ENCODE assay signal across 8 mouse cellular contexts in the genomic region with DNA sequence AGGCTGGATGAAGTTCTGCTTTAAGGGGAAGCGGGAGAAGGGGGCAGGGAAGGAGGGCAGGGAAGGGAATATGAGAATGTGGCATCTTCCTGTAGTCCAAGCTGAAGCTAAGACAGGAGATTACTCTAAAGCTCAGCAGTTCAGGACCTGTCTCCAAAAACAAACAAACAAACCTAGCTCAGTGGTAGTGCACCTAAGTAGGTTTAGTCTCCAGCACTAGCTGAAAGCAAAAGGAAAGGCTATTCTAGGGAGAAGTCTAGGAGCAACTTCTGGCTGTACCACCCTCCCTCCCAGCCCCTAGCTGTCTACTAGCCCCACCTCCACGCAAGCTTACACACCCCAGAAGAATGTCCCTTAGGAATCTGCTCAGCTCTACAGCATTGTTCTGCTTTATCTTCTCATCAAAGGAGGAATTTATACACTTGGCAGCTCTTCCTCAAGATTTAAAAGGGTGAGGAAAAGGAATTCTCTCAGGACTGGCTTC. TPM values are rescaled to one million over a fixed set of nuclear protein-coding genes. Genes with fewer than 3 reads are reported as not detected.
DNase-seq lines count a peak whose midpoint lies in the region; ATAC-seq and TF ChIP-seq lines count a peak whose summit lies in the region.

No protein-coding gene starts in this region.

- peaks cover 15% of the 10 kb centered on the region for H3K36me3 ChIP-seq in heart, adult 2 months (ENCODE audit: control insufficient read depth, insufficient read depth, low read length)
- H3K36me3 ChIP-seq in lung, postnatal 0 days (ENCODE audit: insufficient read depth, low read length): no peaks in the 10 kb centered on the region
- H3K36me3 ChIP-seq in stomach, embryonic 16.5 days (ENCODE audit: control insufficient read depth, insufficient read depth, low read length): no peaks in the 10 kb centered on the region

- H3K27me3 ChIP-seq in heart, adult 2 months (ENCODE audit: control insufficient read depth, insufficient read depth, low read length): no peaks in the 10 kb centered on the region
- H3K27me3 ChIP-seq in lung, postnatal 0 days (replicated peaks; ENCODE audit: insufficient read depth, low read length): no peaks in the 10 kb centered on the region
- no peaks in the 10 kb centered on the region for H3K27me3 ChIP-seq in stomach, embryonic 16.5 days (ENCODE audit: control insufficient read depth, insufficient read depth, low read length)

- peak overlapping the region; percentile 22 for H3K4me3 ChIP-seq in bone marrow, adult 2 months (replicated peaks; ENCODE audit: control insufficient read depth, low read depth, low read length)
- peak overlapping the region; percentile 98 for H3K4me3 ChIP-seq in heart, adult 2 months
- H3K4me3 ChIP-seq in lung, postnatal 0 days (ENCODE audit: low read depth, low read length): peak overlapping the region; percentile 87
- H3K4me3 ChIP-seq in stomach, embryonic 16.5 days (replicated peaks; ENCODE audit: low read length): peak overlapping the region; percentile 82

- DNase-seq in adrenal gland, adult 8-10 months: peak; percentile 10
- DNase-seq in adrenal gland, postnatal 25 days: no peak
- DNase-seq in heart, adult 2 months: peak; percentile 33 to 50
- peak; percentile 5 to 49 for DNase-seq in kidney, adult 8-10 months
- peak; percentile 93 for DNase-seq in lung, postnatal 0 days (ENCODE audit: low spot score)

- H3K9me3 ChIP-seq in lung, postnatal 0 days (ENCODE audit: low read length): no peaks in the 10 kb centered on the region
- H3K9me3 ChIP-seq in stomach, embryonic 16.5 days (replicated peaks; ENCODE audit: control insufficient read depth, low read length): no peaks in the 10 kb centered on the region

- H3K27ac ChIP-seq in bone marrow, adult 2 months (ENCODE audit: control insufficient read depth, insufficient read depth, low read depth, low read length, poor library complexity): no peak overlapping the region
- peak overlapping the region; percentile 89 for H3K27ac ChIP-seq in heart, adult 2 months
- peak overlapping the region; percentile 96 for H3K27ac ChIP-seq in lung, postnatal 0 days (ENCODE audit: low read length)
- H3K27ac ChIP-seq in stomach, embryonic 16.5 days (ENCODE audit: low read length): peak overlapping the region; percentile 97

- WGBS in bone marrow, adult 2 months: 13% methylated on average over 2 of the region's 2 CpGs
- 7% methylated on average over 2 of the region's 2 CpGs for WGBS in heart, adult 2 months
- WGBS in lung, postnatal 0 days: 0% methylated on average over 2 of the region's 2 CpGs
- WGBS in stomach, embryonic 16.5 days: 0% methylated on average over 2 of the region's 2 CpGs

- ATAC-seq in lung, postnatal 0 days: peak; percentile 79
- peak; percentile 43; the same call in 1 of the 2 replicates for ATAC-seq in stomach, embryonic 16.5 days (ENCODE audit: insufficient read depth, low FRiP score)
- ATAC-seq in granulocyte monocyte progenitor cell, adult 5-6 weeks (replicated peaks; ENCODE audit: poor library complexity, severe bottlenecking): no peak

- TF ChIP-seq EP300 in heart, adult 2 months (IDR thresholded peaks at IDR 0.05; ENCODE audit: insufficient read depth, low read depth, low read length): peak; percentile 56; the same call in 1 of the 2 replicates
- TF ChIP-seq EP300 in lung, postnatal 0 days (IDR thresholded peaks at IDR 0.05): peak; percentile 87

- H3K9ac ChIP-seq in heart, adult 2 months (ENCODE audit: low read depth, low read length): peak overlapping the region; percentile 72
- peak overlapping the region; percentile 54 for H3K9ac ChIP-seq in lung, postnatal 0 days (replicated peaks; ENCODE audit: low read depth)
- peak overlapping the region; percentile 93 for H3K9ac ChIP-seq in stomach, embryonic 16.5 days (ENCODE audit: low read length)

- H3K79me2 ChIP-seq in heart, adult 2 months (replicated peaks; ENCODE audit: control insufficient read depth, insufficient read depth, low read length): peaks cover 3% of the 10 kb centered on the region

- intact Hi-C loops in heart, adult 2 months (cut with DNase I): loop anchor here (5.0 kb wide), 3 partner anchors 37 to 163 kb away; partner anchors contain the start of gene Rps13

- H3K4me2 ChIP-seq in lung, postnatal 0 days (replicated peaks; ENCODE audit: low read depth, low read length): peak overlapping the region; percentile 89
- peak overlapping the region; percentile 94 for H3K4me2 ChIP-seq in stomach, embryonic 16.5 days (ENCODE audit: low read depth, low read length)

- TF ChIP-seq POLR2A in bone marrow, adult 2 months (IDR thresholded peaks at IDR 0.05; ENCODE audit: borderline replicate concordance, control insufficient read depth, low read depth, low read length): no peak
- TF ChIP-seq POLR2A in heart, adult 2 months (IDR thresholded peaks at IDR 0.05; ENCODE audit: insufficient read depth, low read depth, low read length): peak; percentile 91

- no peak for TF ChIP-seq CTCF in bone marrow, adult 2 months (IDR thresholded peaks at IDR 0.05; ENCODE audit: control insufficient read depth, insufficient read depth, low read length)
- TF ChIP-seq CTCF in heart, adult 2 months (IDR thresholded peaks at IDR 0.05): no peak
- no peak for TF ChIP-seq CTCF in lung, postnatal 0 days (IDR thresholded peaks at IDR 0.05)

- H3K4me1 ChIP-seq in bone marrow, adult 2 months (ENCODE audit: control insufficient read depth, insufficient read depth, low read length): no peaks in the 10 kb centered on the region; the same call in 1 of the 2 replicates
- peaks cover 4% of the 10 kb centered on the region for H3K4me1 ChIP-seq in heart, adult 2 months (ENCODE audit: control insufficient read depth, insufficient read depth, low read length)
- H3K4me1 ChIP-seq in lung, postnatal 0 days (ENCODE audit: insufficient read depth, low read depth, low read length): peaks cover 4% of the 10 kb centered on the region; the same call in 1 of the 2 replicates
- H3K4me1 ChIP-seq in stomach, embryonic 16.5 days (ENCODE audit: control insufficient read depth, insufficient read depth, low read length): peaks cover 20% of the 10 kb centered on the region

RNA-seq across cellular contexts. Expression of gene Pik3c2a, which starts 1.1 kb away (rescaled TPM):
- 10 to 100 TPM; 30.0 to 47.3 (median 38.5) TPM for total RNA-seq in adrenal gland, adult 8-10 months (2022)
- 25.5 and 34.0 TPM in 2 replicates for total RNA-seq in adrenal gland, postnatal 25 days (2021)
- polyA plus RNA-seq in bone marrow, adult 2 months (2011; ENCODE audit: insufficient read depth, insufficient read length, low replicate concordance, missing spikeins): 0.79 and 3.9 TPM in 2 replicates
- 10 to 100 TPM; 13.4 to 16.3 TPM for total RNA-seq in heart, adult 2 months (2021)
- 2.5 and 5.0 TPM in 2 replicates for polyA plus RNA-seq in heart, adult 2 months (2012; rRNA removed)
- polyA plus RNA-seq in lung, postnatal 0 days (2015; fragmentation: Nextera tagmentation; extraction: Ambion mirVana): 12.7 and 17.1 TPM in 2 replicates
- polyA plus RNA-seq in stomach, embryonic 16.5 days (2015; fragmentation: Nextera tagmentation; extraction: Ambion mirVana): 28.7 and 29.3 TPM in 2 replicates
- 13.2 and 24.8 TPM in 2 replicates for total RNA-seq in granulocyte monocyte progenitor cell, adult 5-6 weeks (2014; fragmentation: Nextera tagmentation)
- 12.8 and 13.8 TPM in 2 replicates for total RNA-seq in granulocyte monocyte progenitor cell, adult 5-6 weeks (2017)

RNA-seq across cellular contexts. Expression of gene Nucb2, which starts 59.8 kb away (rescaled TPM):
- total RNA-seq in adrenal gland, adult 8-10 months (2022): 10 to 100 TPM; 21.6 to 32.4 (median 27.6) TPM
- total RNA-seq in adrenal gland, postnatal 25 days (2021): 16.7 and 21.8 TPM in 2 replicates
- polyA plus RNA-seq in bone marrow, adult 2 months (2011; ENCODE audit: insufficient read depth, insufficient read length, low replicate concordance, missing spikeins): 6.5 and 23.0 TPM in 2 replicates
- total RNA-seq in heart, adult 2 months (2021): 1 to 10 TPM; 6.9 to 7.3 TPM
- polyA plus RNA-seq in heart, adult 2 months (2012; rRNA removed): 1.8 and 2.3 TPM in 2 replicates
- 40.3 and 49.9 TPM in 2 replicates for polyA plus RNA-seq in lung, postnatal 0 days (2015; fragmentation: Nextera tagmentation; extraction: Ambion mirVana)
- 36.4 and 40.2 TPM in 2 replicates for polyA plus RNA-seq in stomach, embryonic 16.5 days (2015; fragmentation: Nextera tagmentation; extraction: Ambion mirVana)
- 39.3 and 55.1 TPM in 2 replicates for total RNA-seq in granulocyte monocyte progenitor cell, adult 5-6 weeks (2014; fragmentation: Nextera tagmentation)
- total RNA-seq in granulocyte monocyte progenitor cell, adult 5-6 weeks (2017): 87.7 and 106 TPM in 2 replicates

Comparison
In these comparisons a context has a peak if more than half of its experiments do, and no peak if none do; other contexts are left out.
1. H3K4me3 ChIP-seq: peak in every context shown above with its lines; median percentile 98 in heart, adult 2 months; 87 in lung, postnatal 0 days; 82 in stomach, embryonic 16.5 days; 22 in bone marrow, adult 2 months.